Comparison of ENCODE assay signal across 10 mouse cellular contexts in the genomic region with DNA sequence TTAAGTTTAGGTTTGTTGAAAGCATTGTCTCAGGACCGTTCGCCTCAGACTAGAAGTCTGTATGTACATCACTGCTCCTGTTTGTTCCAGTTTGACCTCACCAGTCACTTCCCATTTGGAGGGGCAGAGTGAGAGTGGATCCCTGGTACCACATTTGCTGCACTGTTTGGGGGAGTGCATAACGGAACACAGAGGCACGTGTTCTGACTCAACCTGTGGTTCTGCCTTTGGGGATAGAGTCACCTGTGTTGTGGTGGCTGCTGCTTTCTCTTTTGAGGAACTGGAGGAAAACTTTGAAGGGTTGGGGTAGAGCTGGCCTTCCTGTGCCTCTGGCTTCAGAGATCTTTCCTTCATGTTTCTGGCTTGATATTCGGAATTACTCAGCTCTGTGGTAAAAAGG. TPM values are rescaled to one million over a fixed set of nuclear protein-coding genes. Genes with fewer than 3 reads are reported as not detected.
DNase-seq lines count a peak whose midpoint lies in the region; ATAC-seq lines count a peak whose summit lies in the region.
"Had no signal": no experiment of that assay in that cellular context is flagged by ENCODE, and none has a peak within 500 bp of the region (broad histone marks: within the 10 kb centered on the region; RNA-seq: fewer than 3 reads in every experiment).

No protein-coding gene starts in this region.

- no peak for ATAC-seq in liver, embryonic 12.5 days
- no peak for ATAC-seq in forebrain, embryonic 12.5 days (ENCODE audit: low FRiP score)
- no peak for ATAC-seq in limb, embryonic 11.5 days (ENCODE audit: insufficient number of reproducible peaks, low FRiP score, low TSS enrichment, low read depth)
- no peak for ATAC-seq in neural tube, embryonic 15.5 days (ENCODE audit: low FRiP score)
- no peak for ATAC-seq in frontal cortex, adult (ENCODE audit: low TSS enrichment)

- H3K36me3 ChIP-seq in liver, embryonic 12.5 days = no peaks in the 10 kb centered on the region
- H3K36me3 ChIP-seq in forebrain, embryonic 12.5 days (replicated peaks) = peaks cover 34% of the 10 kb centered on the region
- peaks cover 2% of the 10 kb centered on the region; the same call in 1 of the 2 replicates for H3K36me3 ChIP-seq in limb, embryonic 11.5 days (ENCODE audit: control insufficient read depth, insufficient read depth, low read length)
- no peaks in the 10 kb centered on the region for H3K36me3 ChIP-seq in neural tube, embryonic 15.5 days

- H3K27me3 ChIP-seq in liver, embryonic 12.5 days (replicated peaks) = peaks cover 42% of the 10 kb centered on the region
- H3K27me3 ChIP-seq in forebrain, embryonic 12.5 days = no peaks in the 10 kb centered on the region
- H3K27me3 ChIP-seq in limb, embryonic 11.5 days (ENCODE audit: control insufficient read depth, insufficient read depth, low read length) = no peaks in the 10 kb centered on the region
- no peaks in the 10 kb centered on the region for H3K27me3 ChIP-seq in neural tube, embryonic 15.5 days (replicated peaks)

- peaks cover 37% of the 10 kb centered on the region for H3K4me1 ChIP-seq in liver, embryonic 12.5 days
- peaks cover 52% of the 10 kb centered on the region for H3K4me1 ChIP-seq in forebrain, embryonic 12.5 days
- H3K4me1 ChIP-seq in limb, embryonic 11.5 days (ENCODE audit: control insufficient read depth, insufficient read depth, low read length) = peaks cover 11% of the 10 kb centered on the region
- H3K4me1 ChIP-seq in neural tube, embryonic 15.5 days = peaks cover 55% of the 10 kb centered on the region

- no peak for DNase-seq in liver
- DNase-seq in limb, embryonic 11.5 days (ENCODE audit: low spot score) = no peak
- DNase-seq in layer of hippocampus, postnatal 25 days (ENCODE audit: extremely low spot score in 1 of 2, low spot score in 1 of 2) = no peak
- no peak for DNase-seq in urinary bladder, postnatal 14 days (ENCODE audit: low spot score)

- H3K4me2 ChIP-seq in liver, embryonic 12.5 days = peak overlapping the region; percentile 86
- peak overlapping the region; percentile 86 for H3K4me2 ChIP-seq in forebrain, embryonic 12.5 days
- H3K4me2 ChIP-seq in limb, embryonic 11.5 days (ENCODE audit: low read depth, severe bottlenecking) = peak overlapping the region; percentile 83
- H3K4me2 ChIP-seq in neural tube, embryonic 15.5 days = peak overlapping the region; percentile 67

- H3K9me3 ChIP-seq in liver, embryonic 12.5 days (replicated peaks) = no peaks in the 10 kb centered on the region
- no peaks in the 10 kb centered on the region for H3K9me3 ChIP-seq in forebrain, embryonic 12.5 days
- H3K9me3 ChIP-seq in limb, embryonic 11.5 days (ENCODE audit: control insufficient read depth, low read length) = no peaks in the 10 kb centered on the region
- no peaks in the 10 kb centered on the region for H3K9me3 ChIP-seq in neural tube, embryonic 15.5 days (replicated peaks)

- no peak overlapping the region for H3K27ac ChIP-seq in liver, embryonic 12.5 days
- no peak overlapping the region for H3K27ac ChIP-seq in forebrain, embryonic 12.5 days
- H3K27ac ChIP-seq in limb, embryonic 11.5 days (replicated peaks; ENCODE audit: low read depth, low read length) = no peak overlapping the region; the same call in 1 of the 2 replicates
- no peak overlapping the region for H3K27ac ChIP-seq in neural tube, embryonic 15.5 days (replicated peaks)

- H3K4me3 ChIP-seq in liver, embryonic 12.5 days = no peak overlapping the region
- peak overlapping the region; percentile 98 for H3K4me3 ChIP-seq in forebrain, embryonic 12.5 days (replicated peaks)
- peak overlapping the region; percentile 93 for H3K4me3 ChIP-seq in limb, embryonic 11.5 days (ENCODE audit: low read depth, low read length)
- H3K4me3 ChIP-seq in neural tube, embryonic 15.5 days (replicated peaks) = peak overlapping the region; percentile 94

- H3K9ac ChIP-seq in liver, embryonic 12.5 days = no peak overlapping the region
- peak overlapping the region; percentile 100 for H3K9ac ChIP-seq in forebrain, embryonic 12.5 days
- peak overlapping the region; percentile 100; the same call in 1 of the 2 replicates for H3K9ac ChIP-seq in limb, embryonic 11.5 days (ENCODE audit: low read length)
- H3K9ac ChIP-seq in neural tube, embryonic 15.5 days (replicated peaks) = 0 out of 2 replicates have a peak overlapping the region, but pooled peaks have one; percentile 100

- WGBS in liver, embryonic 12.5 days (ENCODE audit: insufficient replicate concordance) = 50% methylated on average over 5 of the region's 5 CpGs
- 60% methylated on average over 5 of the region's 5 CpGs for WGBS in forebrain, embryonic 12.5 days
- WGBS in limb, embryonic 11.5 days = 77% methylated on average over 5 of the region's 5 CpGs
- WGBS in neural tube, embryonic 15.5 days = 59% methylated on average over 5 of the region's 5 CpGs

RNA-seq across cellular contexts. Expression of gene Acvr2b, which starts 2.2 kb away (rescaled TPM):
- polyA plus RNA-seq in liver, embryonic 12.5 days (2016; fragmentation: Nextera tagmentation; extraction: Ambion mirVana) = 7.0 TPM in 2 replicates
- 86.0 and 104 TPM in 2 replicates for polyA plus RNA-seq in forebrain, embryonic 12.5 days (2016; fragmentation: Nextera tagmentation; extraction: Ambion mirVana)
- 62.0 and 82.3 TPM in 2 replicates for polyA plus RNA-seq in limb, embryonic 11.5 days (2014; fragmentation: Nextera tagmentation; extraction: Ambion mirVana)
- polyA plus RNA-seq in neural tube, embryonic 15.5 days (2015; fragmentation: Nextera tagmentation; extraction: Ambion mirVana) = 32.9 and 43.2 TPM in 2 replicates
- total RNA-seq in layer of hippocampus, postnatal 25 days (2021) = 10 to 100 TPM; 10.5 to 12.2 TPM

RNA-seq across cellular contexts. Expression of gene Slc22a14, which starts 38.7 kb away (rescaled TPM):
- polyA plus RNA-seq in liver, embryonic 12.5 days (2016; fragmentation: Nextera tagmentation; extraction: Ambion mirVana) = not detected in 2 replicates
- not detected in 2 replicates for polyA plus RNA-seq in forebrain, embryonic 12.5 days (2016; fragmentation: Nextera tagmentation; extraction: Ambion mirVana)
- polyA plus RNA-seq in limb, embryonic 11.5 days (2014; fragmentation: Nextera tagmentation; extraction: Ambion mirVana) = not detected in 2 replicates
- polyA plus RNA-seq in neural tube, embryonic 15.5 days (2015; fragmentation: Nextera tagmentation; extraction: Ambion mirVana) = not detected in 2 replicates
- total RNA-seq in layer of hippocampus, postnatal 25 days (2021) = not detected
- polyA plus RNA-seq: liver, embryonic 16.5 days; small intestine, adult 2 months had no signal

RNA-seq across cellular contexts. Expression of gene Exog, which starts 40.7 kb away (rescaled TPM):
- polyA plus RNA-seq in liver, embryonic 12.5 days (2016; fragmentation: Nextera tagmentation; extraction: Ambion mirVana) = 11.4 and 11.7 TPM in 2 replicates
- 45.8 and 47.3 TPM in 2 replicates for polyA plus RNA-seq in forebrain, embryonic 12.5 days (2016; fragmentation: Nextera tagmentation; extraction: Ambion mirVana)
- 49.2 and 54.4 TPM in 2 replicates for polyA plus RNA-seq in limb, embryonic 11.5 days (2014; fragmentation: Nextera tagmentation; extraction: Ambion mirVana)
- polyA plus RNA-seq in neural tube, embryonic 15.5 days (2015; fragmentation: Nextera tagmentation; extraction: Ambion mirVana) = 44.9 and 50.1 TPM in 2 replicates
- 10 to 100 TPM; 18.9 to 21.0 TPM for total RNA-seq in layer of hippocampus, postnatal 25 days (2021)

RNA-seq across cellular contexts. Expression of gene Xylb, which starts 46.9 kb away (rescaled TPM):
- polyA plus RNA-seq in liver, embryonic 12.5 days (2016; fragmentation: Nextera tagmentation; extraction: Ambion mirVana) = 4.6 and 5.0 TPM in 2 replicates
- polyA plus RNA-seq in forebrain, embryonic 12.5 days (2016; fragmentation: Nextera tagmentation; extraction: Ambion mirVana) = 7.0 and 7.4 TPM in 2 replicates
- polyA plus RNA-seq in limb, embryonic 11.5 days (2014; fragmentation: Nextera tagmentation; extraction: Ambion mirVana) = 12.7 and 13.2 TPM in 2 replicates
- polyA plus RNA-seq in neural tube, embryonic 15.5 days (2015; fragmentation: Nextera tagmentation; extraction: Ambion mirVana) = 2.8 and 3.0 TPM in 2 replicates
- 1 to 10 TPM; 3.3 to 5.0 TPM for total RNA-seq in layer of hippocampus, postnatal 25 days (2021)
